Mouse (Mus musculus) embryo, embryonic 9.5 days (tissue): ENCODE results near the gene Fgf15.

Source experiments
- DNase-seq: peaks from one replicate; pipeline ENCODE4 v3.0.0-alpha.2; 2017; ENCODE audit errors: extremely low spot score

The Fgf15 gene

DNA sequence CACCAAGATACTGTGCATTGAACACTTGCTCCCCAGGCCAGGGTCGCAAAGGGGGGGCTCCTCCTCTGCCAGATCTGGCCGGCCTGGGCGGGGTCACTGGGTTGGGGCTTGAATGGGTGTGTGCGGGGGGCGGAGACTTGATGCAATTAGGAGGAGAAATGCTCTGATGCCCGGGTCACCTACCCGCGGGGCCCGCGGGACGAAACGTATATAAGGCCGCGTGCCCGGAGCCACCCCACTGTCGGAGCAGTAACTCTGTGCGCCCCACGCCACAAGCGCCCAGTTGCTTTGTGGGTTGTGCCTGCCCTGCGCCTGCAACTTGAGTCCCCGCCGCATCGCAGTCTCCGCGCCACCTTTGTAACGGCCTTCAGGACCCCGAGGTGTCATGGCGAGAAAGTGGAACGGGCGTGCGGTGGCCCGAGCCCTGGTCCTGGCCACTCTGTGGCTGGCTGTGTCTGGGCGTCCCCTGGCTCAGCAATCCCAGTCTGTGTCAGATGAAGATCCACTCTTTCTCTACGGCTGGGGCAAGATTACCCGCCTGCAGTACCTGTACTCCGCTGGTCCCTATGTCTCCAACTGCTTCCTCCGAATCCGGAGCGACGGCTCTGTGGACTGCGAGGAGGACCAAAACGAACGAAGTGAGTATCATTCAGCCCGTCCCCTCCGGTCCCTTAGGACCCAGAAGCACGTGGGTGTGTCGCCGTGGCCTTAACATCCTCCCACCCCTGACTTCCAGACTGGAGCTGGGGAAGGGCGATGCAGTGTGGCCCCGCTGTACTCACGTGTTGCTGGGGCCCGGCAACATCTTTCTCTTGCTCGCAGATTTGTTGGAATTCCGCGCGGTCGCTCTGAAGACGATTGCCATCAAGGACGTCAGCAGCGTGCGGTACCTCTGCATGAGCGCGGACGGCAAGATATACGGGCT is at the start of gene Fgf15:
Gene Fgf15 (plus strand): TSS at position 238 of the 925 bp plus-strand sequence.
- DNase-seq: peak; percentile 56

DNA sequence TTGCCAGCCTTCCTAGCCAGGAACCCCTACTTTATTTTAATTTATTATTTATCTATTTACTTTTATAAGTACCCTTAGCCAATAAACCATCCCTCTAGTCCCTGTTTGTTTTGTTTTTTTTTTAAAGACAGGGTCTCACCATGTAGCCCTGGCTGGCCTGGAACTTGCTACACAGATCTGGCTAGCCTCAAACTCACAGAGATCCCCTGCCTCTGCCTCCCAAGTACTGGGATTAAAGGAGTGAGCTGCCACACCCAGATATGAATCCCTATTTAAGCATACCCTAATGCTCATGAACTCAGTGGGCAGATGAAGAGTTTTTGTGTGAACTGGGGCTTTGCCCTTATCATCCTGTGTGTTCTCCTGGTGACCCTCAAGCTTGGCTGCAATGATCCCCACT is 49.3 kb upstream of the Fgf15 start, which contains the start of gene Fgf4:
Gene Fgf4 (plus strand): TSS at position 301 of the 400 bp plus-strand sequence.
- DNase-seq: no peak

DNA sequence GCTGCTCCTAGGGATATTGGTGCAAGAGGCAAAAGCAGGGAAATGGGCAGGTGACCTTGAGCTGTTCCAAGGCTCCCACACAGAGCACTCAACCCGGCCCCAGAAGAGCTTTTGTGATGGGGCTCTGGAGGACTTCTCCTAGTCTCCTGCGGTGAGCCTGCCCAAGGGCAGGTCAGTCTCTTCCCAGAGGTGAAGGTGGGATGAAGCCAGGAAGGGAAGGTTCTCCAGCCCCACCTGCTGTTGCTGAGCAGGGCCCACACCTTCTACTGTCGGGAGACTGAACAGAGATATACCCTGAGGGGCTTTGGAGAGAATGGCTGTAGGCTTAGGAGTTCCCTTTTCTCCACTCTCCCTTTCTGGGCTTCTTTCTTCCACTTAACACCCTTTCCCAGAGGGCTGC is 45.0 kb upstream of the Fgf15 start:
- DNase-seq: no peak

DNA sequence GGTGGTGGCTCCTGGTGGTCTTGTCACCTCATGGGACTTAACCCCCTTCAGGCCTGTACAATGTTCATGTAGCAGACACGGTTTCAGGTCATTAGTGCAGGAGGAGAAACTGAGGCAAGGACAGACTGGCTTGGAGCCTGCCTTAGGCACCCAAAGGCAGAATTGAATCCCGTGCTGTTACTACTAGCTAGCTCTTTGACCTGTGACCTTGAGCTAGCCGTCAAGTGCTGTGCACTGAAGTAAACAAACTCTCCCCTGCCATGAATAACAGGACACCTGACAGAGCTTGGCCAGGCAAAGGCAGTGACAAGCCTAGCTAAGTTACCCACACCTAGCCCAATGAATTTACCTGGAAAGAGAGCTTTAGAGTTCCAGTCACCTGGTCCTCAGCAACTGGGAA is 41.4 kb upstream of the Fgf15 start:
- no peak for DNase-seq

DNA sequence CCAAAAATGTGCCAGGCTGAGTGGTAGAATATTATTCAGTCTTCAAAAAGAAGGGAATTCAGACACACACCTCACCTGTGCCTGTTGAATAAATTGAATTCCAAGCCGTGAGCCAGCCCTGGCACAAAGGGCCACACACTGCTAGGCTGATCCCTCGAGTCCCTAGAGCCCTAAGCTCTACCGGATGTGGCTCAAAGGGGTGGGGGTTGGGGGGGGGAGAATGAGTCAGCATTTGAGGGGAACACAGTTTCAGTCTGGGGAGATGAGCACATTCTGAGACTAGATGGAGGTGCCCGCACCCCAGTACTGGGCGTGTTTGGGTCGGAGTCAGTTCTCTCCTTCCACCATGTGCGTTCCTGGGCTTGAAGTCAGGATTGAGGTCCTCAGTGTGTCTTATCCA is 39.2 kb upstream of the Fgf15 start:
- DNase-seq: no peak

DNA sequence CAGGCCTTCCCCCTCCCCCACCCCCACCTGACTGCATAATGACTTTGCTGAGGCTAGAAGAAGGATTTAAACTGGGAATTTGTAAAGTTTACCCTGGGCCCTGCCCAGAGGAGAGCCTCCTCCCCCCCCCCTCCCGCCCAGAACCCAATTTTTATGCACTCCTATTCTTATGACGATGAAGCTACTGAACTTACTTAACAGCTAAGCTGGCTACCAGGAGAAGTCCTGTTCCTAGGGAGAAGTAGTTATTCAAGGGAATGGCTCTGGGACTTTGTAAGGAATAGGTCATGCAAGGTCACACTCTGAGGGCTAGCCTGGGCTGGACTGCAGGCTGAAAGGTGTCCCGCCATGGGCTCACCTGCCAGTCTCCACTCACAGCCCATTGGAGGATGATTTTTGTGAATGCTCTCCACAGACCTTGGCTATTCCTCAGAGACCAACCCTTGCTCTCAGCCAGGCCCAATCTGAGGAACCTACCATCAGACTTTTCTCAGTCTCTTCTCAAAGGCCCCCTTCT is 38.4 kb upstream of the Fgf15 start:
- DNase-seq: no peak

DNA sequence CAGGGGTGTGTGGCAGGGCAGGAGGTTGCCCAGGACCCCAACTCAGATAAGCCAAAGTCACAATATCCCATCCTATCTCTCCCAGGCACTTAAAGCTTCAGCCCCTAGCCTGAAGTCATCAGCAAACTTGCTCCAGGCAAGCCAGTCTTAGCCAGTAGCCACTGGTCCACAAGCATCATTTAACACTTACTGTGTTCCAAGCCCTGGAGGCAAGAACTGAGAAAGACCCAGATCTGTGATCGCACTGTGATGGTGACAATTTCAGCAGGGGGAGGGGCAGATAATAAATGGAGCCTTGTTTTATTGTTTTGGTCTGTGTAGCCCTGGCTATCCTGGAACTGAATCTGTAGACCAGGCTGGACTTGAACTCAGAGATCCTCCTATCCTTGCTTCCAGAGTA is 37.6 kb upstream of the Fgf15 start:
- DNase-seq: no peak

DNA sequence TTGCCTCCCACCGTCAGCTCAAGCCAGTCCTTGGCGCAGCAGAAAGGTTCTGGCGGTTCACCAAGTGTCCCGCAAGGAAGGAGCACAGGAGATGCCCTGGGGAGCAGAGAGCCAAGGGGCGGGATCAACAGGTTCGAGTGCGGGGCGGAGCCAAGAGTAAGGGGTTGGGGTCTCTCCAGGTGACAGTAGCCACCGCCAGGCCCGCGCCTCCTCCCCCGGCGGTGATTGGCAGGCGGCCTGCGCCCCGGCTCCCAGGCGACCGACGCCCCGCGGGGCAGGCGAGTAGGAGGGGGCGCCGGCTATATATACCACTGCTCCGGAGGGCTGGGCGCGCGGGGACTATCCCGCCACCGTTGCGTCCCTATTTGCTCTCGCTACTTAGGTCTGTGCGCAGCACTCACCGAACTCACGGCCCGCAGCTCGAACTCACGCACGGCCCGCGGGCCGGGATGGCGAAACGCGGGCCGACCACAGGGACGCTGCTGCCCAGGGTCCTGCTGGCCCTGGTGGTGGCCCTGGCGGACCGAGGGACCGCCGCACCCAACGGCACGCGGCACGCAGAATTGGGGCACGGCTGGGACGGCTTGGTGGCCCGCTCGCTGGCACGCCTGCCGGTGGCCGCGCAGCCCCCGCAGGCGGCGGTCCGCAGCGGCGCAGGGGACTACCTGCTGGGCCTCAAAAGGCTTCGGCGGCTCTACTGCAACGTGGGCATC is 35.1 kb upstream of the Fgf15 start:
- DNase-seq: peak; percentile 17

DNA sequence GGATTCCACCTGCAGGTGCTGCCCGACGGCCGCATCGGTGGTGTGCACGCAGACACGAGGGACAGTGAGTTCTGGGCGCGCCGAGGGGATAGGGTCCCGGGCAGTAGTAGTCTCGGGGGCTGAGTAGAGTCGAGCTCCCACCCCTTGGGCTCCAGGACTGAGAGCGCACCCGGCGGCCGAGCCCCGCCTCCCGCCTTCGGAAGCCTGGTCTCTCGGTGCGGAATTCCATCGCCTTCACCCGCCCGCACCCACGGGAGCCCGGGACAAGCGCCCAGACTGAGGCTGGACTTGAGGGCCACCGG is 34.6 kb upstream of the Fgf15 start:
- peak; percentile 34 for DNase-seq

DNA sequence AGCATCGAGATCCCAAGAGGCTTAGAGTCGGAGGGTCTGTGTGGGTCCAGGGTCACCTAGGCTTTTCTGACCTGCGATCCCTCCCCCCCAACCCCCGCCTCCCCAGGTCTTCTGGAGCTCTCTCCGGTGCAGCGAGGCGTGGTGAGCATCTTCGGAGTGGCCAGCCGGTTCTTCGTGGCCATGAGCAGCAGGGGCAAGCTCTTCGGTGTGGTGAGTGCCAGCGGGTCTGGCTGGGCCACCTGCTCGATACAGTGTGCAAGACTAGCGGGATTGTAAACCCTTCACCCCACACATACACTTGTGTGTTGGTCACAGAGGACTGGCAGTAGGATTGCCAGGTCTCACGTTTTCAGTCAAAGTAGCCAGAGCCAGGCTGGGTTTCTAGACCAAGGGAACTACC is 34.2 kb upstream of the Fgf15 start:
- DNase-seq: peak; percentile 17

DNA sequence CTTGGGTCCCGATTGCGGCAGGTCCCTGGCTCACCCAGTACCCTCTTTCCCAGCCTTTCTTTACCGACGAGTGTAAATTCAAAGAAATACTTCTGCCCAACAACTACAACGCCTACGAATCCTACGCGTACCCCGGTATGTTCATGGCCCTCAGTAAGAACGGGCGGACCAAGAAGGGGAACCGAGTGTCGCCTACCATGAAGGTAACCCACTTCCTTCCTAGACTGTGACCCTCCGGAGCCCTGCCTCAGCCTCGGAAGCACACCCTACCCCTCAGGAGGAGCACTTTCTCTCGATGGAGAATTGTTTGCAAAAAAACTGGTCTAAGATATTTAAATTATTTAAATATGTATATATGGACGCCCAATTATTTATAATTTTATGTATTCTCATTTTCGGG is 33.6 kb upstream of the Fgf15 start:
- DNase-seq: no peak

DNA sequence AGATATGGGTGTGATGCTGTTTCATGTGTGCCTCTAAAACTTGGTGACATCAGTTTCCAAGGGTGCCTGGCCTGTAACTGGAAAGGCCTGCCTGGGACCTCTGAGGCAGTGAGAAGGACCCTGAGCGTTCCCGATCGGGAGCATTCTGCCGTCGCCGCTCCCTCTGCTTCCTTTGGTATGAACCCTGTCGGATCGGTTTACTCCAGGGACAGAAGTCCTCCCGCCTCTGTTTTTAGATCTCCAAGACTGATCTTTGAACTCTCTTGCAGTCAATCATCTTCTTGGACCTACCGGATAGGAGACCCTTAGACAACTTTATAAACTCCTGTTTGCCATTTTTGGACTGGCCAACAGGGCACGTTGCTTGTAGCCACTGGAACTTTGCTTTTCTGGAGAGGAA is 33.1 kb upstream of the Fgf15 start:
- peak; percentile 31 for DNase-seq

DNA sequence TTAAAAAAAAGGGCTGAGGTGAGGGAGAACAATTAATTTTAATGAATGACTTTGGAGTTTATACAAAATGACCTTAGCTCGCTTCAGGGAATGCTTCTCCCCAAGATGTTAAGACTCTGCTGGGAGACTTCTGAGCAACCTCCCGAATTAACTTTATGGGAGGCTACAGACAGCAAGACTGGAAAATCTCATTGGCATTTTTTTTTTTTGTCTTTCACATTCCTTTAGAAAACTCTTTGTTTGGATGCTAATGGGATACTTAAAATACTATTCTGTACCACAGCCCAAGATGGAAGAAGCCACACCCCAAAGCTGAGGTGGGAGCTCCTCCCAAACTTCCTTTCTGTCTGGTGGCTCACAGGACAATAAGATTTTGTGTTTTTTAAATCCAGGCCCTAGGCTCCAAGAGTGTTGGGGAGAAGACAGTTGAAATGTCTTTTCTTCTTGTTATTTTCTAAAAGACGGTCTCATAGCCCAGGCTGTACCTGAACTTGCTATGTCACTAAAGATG is 32.1 kb upstream of the Fgf15 start:
- DNase-seq: no peak

DNA sequence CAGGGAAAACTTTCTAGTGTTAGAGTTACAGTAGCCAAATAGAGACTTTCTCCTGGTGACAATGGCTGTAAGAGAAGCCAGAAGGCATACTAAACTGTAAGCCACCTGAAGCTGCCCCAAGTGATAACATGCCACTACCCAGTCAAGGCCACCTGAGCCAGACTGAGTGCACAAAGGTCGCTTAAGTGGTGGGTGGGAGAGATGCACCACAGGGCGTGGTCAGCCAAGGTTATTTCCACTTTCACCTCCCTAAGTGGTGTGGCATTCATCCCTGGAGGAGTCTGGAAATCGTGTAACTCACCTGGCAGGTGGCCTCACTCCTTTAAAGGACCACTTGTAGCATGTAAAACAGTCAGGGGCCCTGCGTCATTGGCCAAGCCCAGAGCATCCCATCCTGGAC is 29.2 kb upstream of the Fgf15 start:
- no peak for DNase-seq

DNA sequence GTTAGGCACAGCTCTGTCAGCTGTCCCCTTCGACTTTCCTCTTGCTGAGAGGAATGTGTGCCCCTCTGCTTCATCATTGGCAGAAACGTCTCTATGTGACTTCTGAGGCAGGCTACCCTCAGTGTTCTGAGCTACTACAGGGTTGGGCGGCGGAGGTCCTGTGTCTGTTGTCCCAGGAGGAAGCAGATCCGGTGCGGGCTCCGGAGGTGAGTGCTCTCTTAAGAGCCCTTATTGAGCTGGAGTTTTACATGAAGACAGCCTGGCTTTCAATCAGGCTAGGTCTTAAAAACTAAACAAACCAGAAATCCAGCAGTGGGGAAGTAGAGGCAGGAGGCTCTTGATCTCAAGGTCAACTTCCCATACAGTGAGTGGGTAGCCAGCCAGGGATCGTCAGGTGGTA is 28.7 kb upstream of the Fgf15 start:
- DNase-seq: no peak

DNA sequence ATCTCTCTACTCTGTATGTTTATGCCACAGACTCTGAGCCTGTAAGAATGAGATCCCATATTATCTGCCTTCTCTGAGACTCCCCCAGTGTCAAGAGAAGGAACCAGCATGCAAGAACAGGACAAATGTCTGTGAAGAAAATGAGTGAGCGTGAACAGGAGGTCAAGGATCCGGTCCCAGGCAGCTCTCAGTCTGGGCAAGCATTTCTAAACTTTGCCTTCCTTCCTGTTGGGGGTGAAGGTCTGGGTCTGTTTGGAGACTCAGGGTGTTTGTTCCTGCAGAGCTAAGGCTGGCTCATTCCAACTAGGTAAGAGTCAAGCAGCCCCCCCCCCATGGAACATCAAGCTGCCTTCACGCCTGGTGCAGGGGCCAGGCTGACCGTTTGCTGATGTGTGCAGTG is 23.9 kb upstream of the Fgf15 start:
- DNase-seq: no peak

DNA sequence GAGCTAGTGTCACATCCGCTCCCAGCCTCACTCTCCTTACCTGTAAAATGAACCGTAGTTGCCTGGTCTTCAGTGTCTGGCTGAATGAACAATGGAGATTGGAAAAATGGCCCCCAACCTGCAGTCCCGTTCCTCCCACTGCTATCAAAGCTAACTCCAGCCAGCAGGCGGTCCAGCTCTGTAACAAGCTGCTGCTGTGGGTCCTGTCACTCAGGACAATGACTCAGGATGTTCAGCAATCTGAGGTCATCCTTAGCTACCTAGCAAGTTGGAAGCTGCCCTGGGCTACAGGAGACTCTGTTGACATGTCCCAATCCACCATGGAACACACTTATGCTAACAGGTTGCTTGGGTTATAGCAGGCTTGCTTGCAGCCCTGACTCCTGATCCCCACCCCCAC is 23.2 kb upstream of the Fgf15 start:
- no peak for DNase-seq

DNA sequence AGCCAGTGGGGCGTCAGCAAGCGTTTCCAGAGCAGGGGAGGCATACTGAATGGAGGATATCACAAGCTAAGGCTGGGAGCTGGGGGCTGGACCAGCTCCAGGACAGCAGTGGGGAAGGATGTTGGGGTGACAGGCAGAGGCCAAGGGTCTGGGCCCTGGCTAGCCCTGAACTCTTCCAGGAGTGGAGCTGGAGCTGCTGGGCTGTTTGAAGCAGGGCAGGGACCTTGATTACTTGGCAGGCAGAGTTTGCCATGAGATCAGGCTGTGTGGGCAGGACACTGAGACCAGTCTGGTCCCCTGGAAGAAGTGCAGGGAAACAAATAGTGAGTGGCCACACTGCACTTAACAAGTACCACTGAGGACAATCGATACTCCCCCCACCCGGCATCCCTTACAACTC is 22.1 kb upstream of the Fgf15 start:
- DNase-seq: no peak

DNA sequence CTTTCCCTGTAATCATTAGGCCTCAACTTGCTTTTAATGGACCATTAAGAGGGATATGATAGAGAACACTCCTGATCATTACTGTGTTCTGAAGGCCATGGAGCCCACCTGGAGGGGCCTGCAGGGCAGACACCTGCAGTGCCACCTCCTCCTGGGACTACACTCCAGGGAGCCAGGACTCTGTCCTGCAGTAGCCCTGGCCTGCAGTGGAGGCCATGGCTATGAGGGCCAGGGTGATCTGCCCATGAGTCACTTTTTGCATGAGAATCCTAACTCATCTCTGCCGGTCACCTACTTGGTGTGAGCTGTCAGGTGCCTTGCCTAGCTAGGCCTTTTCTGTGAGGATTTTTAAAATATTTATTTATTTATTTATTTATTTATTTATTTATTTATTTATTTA is 17.9 kb upstream of the Fgf15 start:
- DNase-seq: no peak

DNA sequence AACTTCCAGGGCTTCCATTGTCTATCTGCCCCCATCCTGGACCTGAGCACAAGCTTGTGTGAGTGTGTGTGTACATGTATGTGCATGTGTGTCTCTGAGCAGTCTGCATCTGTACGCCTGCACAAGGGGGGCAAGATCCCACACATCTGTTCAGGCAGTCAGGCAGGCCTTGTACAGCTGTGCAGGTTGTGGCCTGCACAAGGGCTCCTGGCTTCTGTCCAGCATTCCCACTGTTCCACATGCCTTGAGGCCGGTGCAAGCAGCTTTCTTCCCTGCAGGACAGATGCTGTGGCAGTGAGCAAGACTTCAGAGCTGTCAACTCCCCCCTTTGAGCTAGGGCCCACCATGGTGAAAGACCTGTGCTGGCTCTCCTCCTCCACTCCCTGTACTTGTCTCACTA is 13.2 kb upstream of the Fgf15 start:
- DNase-seq: no peak

DNA sequence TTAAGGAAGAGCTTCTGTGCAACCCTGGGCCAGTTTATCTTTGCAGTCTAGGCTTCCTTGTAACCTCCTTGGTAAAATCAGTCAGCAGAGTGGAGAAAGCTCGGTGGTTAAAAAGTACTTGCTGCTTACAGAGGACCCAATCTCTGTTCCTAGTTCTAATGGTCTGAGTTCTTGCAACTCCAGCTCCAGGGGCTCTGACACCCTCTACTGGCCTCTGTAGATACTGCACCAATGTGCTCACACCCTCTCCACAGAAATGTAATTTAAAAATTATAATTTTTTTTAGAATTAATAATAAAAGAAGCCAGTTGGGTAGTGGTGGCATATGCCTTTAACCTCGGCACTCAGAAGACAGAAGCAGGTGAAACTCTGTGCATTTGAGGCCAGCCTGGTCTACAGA is 8.7 kb upstream of the Fgf15 start:
- DNase-seq: no peak

DNA sequence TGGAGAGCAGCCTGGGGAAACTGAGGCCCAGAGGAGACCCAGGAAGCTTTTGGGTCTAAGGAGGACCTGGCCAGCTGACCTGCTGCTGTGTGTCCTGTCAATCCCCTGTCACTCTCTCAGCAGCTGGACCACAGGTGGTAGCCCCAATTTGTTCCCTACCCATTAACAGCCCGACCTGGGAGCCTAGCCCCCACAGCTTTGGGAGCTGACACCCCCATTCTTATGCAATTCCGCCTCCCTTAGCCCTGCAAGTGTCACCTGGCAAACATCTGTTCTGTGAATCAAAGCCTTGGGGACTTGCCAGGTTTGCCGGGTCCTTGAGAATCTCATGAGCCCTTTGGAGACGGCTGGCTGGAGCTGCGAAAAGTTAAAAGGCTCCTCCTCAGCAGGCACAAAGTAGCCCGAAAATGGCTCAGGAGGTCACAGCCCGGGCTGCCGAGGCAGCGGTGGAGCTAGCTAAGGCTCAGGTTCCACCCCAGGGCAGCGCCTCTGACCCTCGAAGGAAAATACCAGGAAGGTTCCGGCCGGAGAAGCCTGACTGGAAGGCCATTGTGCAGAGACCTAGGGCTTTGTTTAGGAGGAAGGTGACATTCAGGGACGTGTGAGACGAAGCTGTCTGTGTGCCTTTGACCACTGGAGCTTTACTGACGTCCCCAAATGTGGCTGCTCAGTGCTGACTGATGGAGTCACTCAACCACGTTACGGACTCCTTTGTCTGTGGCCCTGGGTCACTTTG is 7.6 kb upstream of the Fgf15 start:
- peak; percentile 39 for DNase-seq
